Mouse (Mus musculus): ENCODE measurements around the gene Emp2.

Gene Emp2

GRCm38 (mm10) chr16:10313646-10314088 lies at the start of gene Emp2:
Gene Emp2, minus strand, starts transcription at chr16:10313968.
- DNase-seq (ENCODE audit: low read depth, low spot score), result no peak

GRCm38 (mm10) chr16:10363061-10363460 lies 49.3 kb upstream of the Emp2 start:
- no peak for DNase-seq (ENCODE audit: low read depth, low spot score)

GRCm38 (mm10) chr16:10359241-10359640 lies 45.5 kb upstream of the Emp2 start:
- DNase-seq (ENCODE audit: low read depth, low spot score), result no peak

- DNase-seq (ENCODE audit: low read depth, low spot score), result no peak
These were observed 44.5 kb upstream of the Emp2 start for GRCm38 (mm10) chr16:10358010-10358934.

GRCm38 (mm10) chr16:10355004-10355403 lies 41.2 kb upstream of the Emp2 start:
- no peak for DNase-seq (ENCODE audit: low read depth, low spot score)

GRCm38 (mm10) chr16:10351050-10351636 lies 37.4 kb upstream of the Emp2 start:
- DNase-seq (ENCODE audit: low read depth, low spot score), result no peak

GRCm38 (mm10) chr16:10349876-10350275 lies 36.1 kb upstream of the Emp2 start:
- no peak for DNase-seq (ENCODE audit: low read depth, low spot score)

- no peak for DNase-seq (ENCODE audit: low read depth, low spot score)
These were observed 35.7 kb upstream of the Emp2 start for GRCm38 (mm10) chr16:10349436-10349835.

GRCm38 (mm10) chr16:10347551-10347950 lies 33.8 kb upstream of the Emp2 start:
- DNase-seq (ENCODE audit: low read depth, low spot score), result no peak

GRCm38 (mm10) chr16:10341110-10341509 lies 27.3 kb upstream of the Emp2 start:
- no peak for DNase-seq (ENCODE audit: low read depth, low spot score)

GRCm38 (mm10) chr16:10339930-10340329 lies 26.2 kb upstream of the Emp2 start:
- DNase-seq (ENCODE audit: low read depth, low spot score), result no peak

- DNase-seq (ENCODE audit: low read depth, low spot score), result no peak
These were observed 24.8 kb upstream of the Emp2 start for GRCm38 (mm10) chr16:10338601-10339000.

- no peak for DNase-seq (ENCODE audit: low read depth, low spot score)
These were observed 23.8 kb upstream of the Emp2 start for GRCm38 (mm10) chr16:10337422-10338197.

GRCm38 (mm10) chr16:10336454-10337421 lies 23.0 kb upstream of the Emp2 start:
- DNase-seq (ENCODE audit: low read depth, low spot score), result no peak

GRCm38 (mm10) chr16:10335953-10336352 lies 22.2 kb upstream of the Emp2 start:
- DNase-seq (ENCODE audit: low read depth, low spot score), result no peak

- DNase-seq (ENCODE audit: low read depth, low spot score), result no peak
These were observed 19.0 kb upstream of the Emp2 start for GRCm38 (mm10) chr16:10332732-10333131.

- DNase-seq (ENCODE audit: low read depth, low spot score), result no peak
These were observed 17.1 kb upstream of the Emp2 start for GRCm38 (mm10) chr16:10330586-10331495.

GRCm38 (mm10) chr16:10327563-10328333 lies 14.0 kb upstream of the Emp2 start:
- DNase-seq (ENCODE audit: low read depth, low spot score), result no peak

GRCm38 (mm10) chr16:10319914-10320569 lies 6.3 kb upstream of the Emp2 start:
- no peak for DNase-seq (ENCODE audit: low read depth, low spot score)
